Mouse (Mus musculus): ENCODE results near the gene Coil. TPM values are rescaled to one million over a fixed set of nuclear protein-coding genes. Genes with fewer than 3 reads are reported as not detected.

Gene Coil
- polyA plus RNA-seq, 1 experiment from 2014 or later, result 27.5 TPM

GRCm38 (mm10) chr11:89009496-89009895 lies 39.4 kb downstream of the Coil start:
- H3K4me2 ChIP-seq, result no peak overlapping the region
- no peak overlapping the region for H3K4me3 ChIP-seq
- H3K9me3 ChIP-seq, result no peaks in the 10 kb centered on the region
- no peaks in the 10 kb centered on the region for H3K27me3 ChIP-seq
- no peak overlapping the region for H3K27ac ChIP-seq (replicated peaks)
- no peaks in the 10 kb centered on the region for H3K4me1 ChIP-seq (replicated peaks)
- ATAC-seq (ENCODE audit: low read depth), result no peak
- WGBS, result 77% methylated on average over 7 of the region's 7 CpGs
- no peak overlapping the region for H3K9ac ChIP-seq
- H3K36me3 ChIP-seq, result no peaks in the 10 kb centered on the region

- no peaks in the 10 kb centered on the region for H3K9me3 ChIP-seq
- WGBS, result 91% methylated on average over 5 of the region's 5 CpGs
- no peaks in the 10 kb centered on the region for H3K36me3 ChIP-seq
- no peak overlapping the region for H3K9ac ChIP-seq
- H3K27ac ChIP-seq (replicated peaks), result no peak overlapping the region
- no peaks in the 10 kb centered on the region for H3K27me3 ChIP-seq
- ATAC-seq (ENCODE audit: low read depth), result no peak
- no peak overlapping the region for H3K4me2 ChIP-seq
- H3K4me1 ChIP-seq (replicated peaks), result no peaks in the 10 kb centered on the region
- no peak overlapping the region for H3K4me3 ChIP-seq
Observed at GRCm38 (mm10) chr11:89012241-89012640, 42.2 kb downstream of the Coil start.

GRCm38 (mm10) chr11:89017514-89018182 lies 47.6 kb downstream of the Coil start:
- no peaks in the 10 kb centered on the region for H3K4me1 ChIP-seq (replicated peaks)
- H3K9ac ChIP-seq, result no peak overlapping the region
- ATAC-seq (ENCODE audit: low read depth), result no peak
- no peak overlapping the region for H3K4me2 ChIP-seq
- H3K9me3 ChIP-seq, result no peaks in the 10 kb centered on the region
- no peaks in the 10 kb centered on the region for H3K27me3 ChIP-seq
- H3K27ac ChIP-seq (replicated peaks), result no peak overlapping the region
- WGBS, result 92% methylated on average over 9 of the region's 9 CpGs
- no peaks in the 10 kb centered on the region for H3K36me3 ChIP-seq
- H3K4me3 ChIP-seq, result no peak overlapping the region

DNA sequence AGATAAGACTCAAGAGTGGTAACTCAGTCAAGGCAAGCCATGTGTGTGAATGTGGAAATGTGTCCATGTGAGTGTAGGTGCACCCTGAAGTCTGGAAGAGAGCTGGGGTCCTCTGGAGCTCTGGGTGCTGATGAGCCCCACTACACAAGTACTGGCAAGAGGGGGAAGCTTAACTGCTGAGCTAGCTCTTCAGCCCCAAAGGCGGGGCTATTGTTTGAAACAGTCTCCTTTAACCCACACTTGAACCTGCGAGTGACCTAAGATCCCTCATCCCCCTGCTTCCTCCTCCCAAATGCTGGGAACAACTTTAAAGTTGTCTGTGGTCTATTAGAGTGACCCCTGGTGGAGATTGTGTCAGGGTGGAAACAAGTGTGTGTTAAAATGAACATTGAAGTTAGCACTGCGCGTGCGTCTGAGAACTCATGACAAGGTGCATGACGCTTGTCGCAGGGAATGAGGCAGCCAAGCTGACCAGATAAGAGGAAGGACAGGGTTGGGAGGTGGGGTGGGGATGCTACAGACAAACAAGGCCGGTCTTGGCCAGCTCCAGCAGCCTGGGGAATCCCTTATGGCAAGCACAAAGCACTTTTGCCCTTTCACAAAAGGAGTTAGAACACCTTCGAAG lies 50.7 kb downstream of the Coil start:
- Histone ChIP-seq H3K27me3 (no peaks in the 10 kb centered on the region), H3K9ac (no peak overlapping the region), H3K4me3 (no peak overlapping the region), H3K4me1 (replicated peaks) (peaks cover 10% of the 10 kb centered on the region), H3K4me2 (no peak overlapping the region), H3K27ac (replicated peaks) (no peak overlapping the region), H3K36me3 (no peaks in the 10 kb centered on the region), H3K9me3 (no peaks in the 10 kb centered on the region)
- 78% methylated on average over 9 of the region's 9 CpGs for WGBS
- no peak for ATAC-seq (ENCODE audit: low read depth)

DNA sequence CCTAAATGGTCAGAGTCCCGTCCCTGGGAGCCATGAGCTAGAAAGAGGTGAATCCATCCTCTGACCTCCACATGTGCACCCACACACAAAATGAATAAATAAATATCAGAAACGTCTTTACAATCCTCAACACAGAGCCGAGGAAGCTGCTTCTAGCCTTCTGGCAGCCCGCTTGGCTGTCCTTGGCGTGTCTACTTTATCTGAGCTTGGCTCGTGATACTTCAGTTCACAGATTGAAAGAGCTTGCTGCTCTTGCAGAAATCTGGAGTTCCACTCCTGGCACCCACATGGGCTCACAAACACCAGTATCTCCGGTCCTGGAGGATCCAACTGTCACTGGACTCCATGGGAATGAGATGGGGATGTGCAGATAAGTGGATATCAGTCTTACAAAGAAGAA lies 51.6 kb downstream of the Coil start:
- no peak overlapping the region for H3K4me3 ChIP-seq

GRCm38 (mm10) chr11:89022120-89022731 lies 52.2 kb downstream of the Coil start:
- no peak for ATAC-seq (ENCODE audit: low read depth)
- H3K4me3 ChIP-seq, result no peak overlapping the region
- no peaks in the 10 kb centered on the region for H3K9me3 ChIP-seq
- no peak overlapping the region for H3K4me2 ChIP-seq
- no peak overlapping the region for H3K9ac ChIP-seq
- H3K27me3 ChIP-seq, result no peaks in the 10 kb centered on the region
- H3K36me3 ChIP-seq, result no peaks in the 10 kb centered on the region
- 76% methylated on average over 8 of the region's 8 CpGs for WGBS
- H3K27ac ChIP-seq (replicated peaks), result no peak overlapping the region
- H3K4me1 ChIP-seq (replicated peaks), result peaks cover 10% of the 10 kb centered on the region

More for the DNA sequence above, 51.6 kb downstream of the Coil start:
- H3K27ac ChIP-seq (replicated peaks), result no peak overlapping the region
- no peak overlapping the region for H3K4me2 ChIP-seq
- no peaks in the 10 kb centered on the region for H3K9me3 ChIP-seq
- peaks cover 10% of the 10 kb centered on the region for H3K4me1 ChIP-seq (replicated peaks)
- H3K9ac ChIP-seq, result no peak overlapping the region
- H3K27me3 ChIP-seq, result no peaks in the 10 kb centered on the region
- H3K36me3 ChIP-seq, result no peaks in the 10 kb centered on the region
- WGBS, result 80% methylated on average over 7 of the region's 7 CpGs
- no peak for ATAC-seq (ENCODE audit: low read depth)

GRCm38 (mm10) chr11:89023477-89023876 lies 53.4 kb downstream of the Coil start:
- no peaks in the 10 kb centered on the region for H3K36me3 ChIP-seq
- no peak overlapping the region for H3K4me2 ChIP-seq
- H3K4me1 ChIP-seq (replicated peaks), result peaks cover 10% of the 10 kb centered on the region
- H3K4me3 ChIP-seq, result no peak overlapping the region
- no peaks in the 10 kb centered on the region for H3K27me3 ChIP-seq
- no peak overlapping the region for H3K27ac ChIP-seq (replicated peaks)
- no peak overlapping the region for H3K9ac ChIP-seq
- 69% methylated on average over 10 of the region's 10 CpGs for WGBS
- ATAC-seq (ENCODE audit: low read depth), result no peak
- no peaks in the 10 kb centered on the region for H3K9me3 ChIP-seq

DNA sequence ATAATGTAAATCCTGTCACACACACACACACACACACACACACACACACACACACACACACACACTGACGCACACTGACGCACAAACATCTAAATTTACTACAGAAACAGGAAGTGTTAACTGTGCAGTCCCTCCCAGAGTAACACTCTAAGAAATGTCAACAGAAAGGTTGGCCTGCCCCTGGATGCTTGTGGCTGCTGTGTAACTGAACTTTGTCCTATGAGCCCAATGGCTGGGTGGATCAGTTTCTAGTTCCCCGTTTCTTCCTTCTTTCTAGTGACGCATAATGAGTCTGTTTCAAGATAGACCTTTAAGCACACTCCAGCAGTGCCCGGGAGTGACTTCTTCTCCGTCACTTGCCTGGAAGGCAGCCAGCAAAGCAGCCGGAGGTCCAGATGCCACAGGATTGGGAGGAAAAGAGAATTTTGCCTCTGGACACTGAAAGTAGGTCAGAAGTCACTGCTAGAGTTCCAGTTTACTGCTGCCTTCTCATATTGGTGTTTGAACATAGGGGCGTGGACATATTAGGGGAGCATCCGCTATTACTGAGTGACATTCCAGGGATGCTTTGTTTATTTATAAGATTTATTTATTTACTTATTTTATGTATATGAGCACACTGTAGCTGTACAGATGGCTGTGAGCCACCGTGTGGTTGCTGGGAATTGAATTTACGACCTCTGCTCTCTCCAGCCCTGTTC lies 54.3 kb downstream of the Coil start:
- H3K27ac ChIP-seq (replicated peaks), result no peak overlapping the region
- no peak overlapping the region for H3K4me2 ChIP-seq
- H3K9me3 ChIP-seq, result no peaks in the 10 kb centered on the region
- WGBS, result 51% methylated on average over 11 of the region's 11 CpGs
- no peak overlapping the region for H3K4me3 ChIP-seq
- no peaks in the 10 kb centered on the region for H3K27me3 ChIP-seq
- no peak overlapping the region for H3K9ac ChIP-seq
- ATAC-seq (ENCODE audit: low read depth), result no peak
- H3K4me1 ChIP-seq (replicated peaks), result peaks cover 10% of the 10 kb centered on the region
- H3K36me3 ChIP-seq, result no peaks in the 10 kb centered on the region

DNA sequence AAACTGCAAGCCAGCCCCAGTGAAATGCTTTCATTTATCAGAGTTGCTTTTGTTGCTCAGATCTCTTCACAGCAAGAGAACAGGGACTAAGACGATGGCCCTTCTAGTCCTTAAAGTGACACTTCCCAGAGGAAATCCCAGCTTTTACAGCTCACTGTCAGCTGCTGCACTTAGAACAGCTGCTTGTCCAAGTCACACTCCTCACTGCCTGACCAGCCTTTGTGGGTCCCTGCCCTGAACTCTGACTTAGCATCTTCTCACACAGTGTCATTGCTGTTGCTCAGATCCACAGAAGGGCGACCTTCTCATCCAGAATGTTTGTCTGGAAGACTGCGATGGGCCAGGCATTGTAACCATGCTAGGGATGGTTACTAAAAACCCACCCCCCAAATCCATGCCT lies 55.6 kb downstream of the Coil start:
- 79% methylated on average over 3 of the region's 3 CpGs for WGBS
- H3K9me3 ChIP-seq, result no peaks in the 10 kb centered on the region
- no peak overlapping the region for H3K4me2 ChIP-seq
- no peak overlapping the region for H3K4me3 ChIP-seq
- H3K27ac ChIP-seq (replicated peaks), result no peak overlapping the region
- H3K36me3 ChIP-seq, result no peaks in the 10 kb centered on the region
- peaks cover 10% of the 10 kb centered on the region for H3K4me1 ChIP-seq (replicated peaks)
- no peaks in the 10 kb centered on the region for H3K27me3 ChIP-seq
- H3K9ac ChIP-seq, result no peak overlapping the region
- no peak for ATAC-seq (ENCODE audit: low read depth)

- ATAC-seq (ENCODE audit: low read depth), result no peak
- H3K36me3 ChIP-seq, result no peaks in the 10 kb centered on the region
- no peak overlapping the region for H3K4me2 ChIP-seq
- peaks cover 10% of the 10 kb centered on the region for H3K4me1 ChIP-seq (replicated peaks)
- no peaks in the 10 kb centered on the region for H3K9me3 ChIP-seq
- H3K4me3 ChIP-seq, result no peak overlapping the region
- H3K27me3 ChIP-seq, result no peaks in the 10 kb centered on the region
- H3K27ac ChIP-seq (replicated peaks), result no peak overlapping the region
- H3K9ac ChIP-seq, result no peak overlapping the region
- WGBS, result 98% methylated on average over 3 of the region's 3 CpGs
Observed at GRCm38 (mm10) chr11:89026117-89026516, 56.1 kb downstream of the Coil start.

DNA sequence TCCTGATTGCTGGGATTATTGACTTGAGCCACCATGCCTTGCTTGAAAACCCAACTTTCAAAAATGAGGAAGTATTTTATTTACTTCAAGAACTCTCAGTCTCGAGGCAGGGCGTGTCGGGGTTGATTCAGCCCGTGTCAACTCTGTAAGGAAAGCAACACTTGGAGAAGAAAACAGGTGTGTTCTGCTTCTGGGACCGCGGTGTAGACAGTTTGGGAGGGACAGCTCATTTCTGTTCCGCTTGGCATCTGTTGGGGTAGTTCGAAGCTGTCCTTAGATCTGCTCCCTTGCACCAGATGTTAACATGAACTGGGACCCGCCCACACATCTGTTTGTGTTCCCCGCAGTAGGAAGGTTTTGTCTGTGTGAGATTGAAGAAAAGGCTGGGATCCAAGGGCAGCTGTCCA lies 57.9 kb downstream of the Coil start:
- H3K27ac ChIP-seq (replicated peaks), result no peak overlapping the region

DNA sequence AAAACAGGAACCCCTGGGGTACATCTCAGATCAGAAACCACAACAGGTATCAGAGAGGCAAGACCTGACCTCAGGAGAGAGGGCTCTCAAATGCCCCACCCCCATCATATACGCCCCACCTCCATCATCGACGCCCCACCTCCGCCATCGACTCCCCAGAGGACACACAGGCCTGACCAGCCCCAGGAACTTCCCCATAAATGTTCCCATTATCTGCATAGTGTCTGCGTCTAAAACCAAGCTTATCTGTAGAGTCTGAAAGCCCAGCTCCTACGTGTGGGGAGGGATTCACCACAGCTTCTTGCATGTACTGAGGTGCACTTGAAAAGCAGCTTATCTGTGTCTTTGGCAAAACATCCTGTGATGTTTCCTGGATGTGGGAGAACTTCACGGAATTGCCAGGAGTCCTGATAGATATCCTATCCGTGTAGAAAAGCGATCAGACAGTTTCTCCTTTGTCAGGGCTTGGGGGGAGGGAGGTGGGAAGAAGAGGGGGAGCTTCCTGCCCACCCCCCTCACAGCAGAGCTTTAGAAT lies 58.9 kb downstream of the Coil start:
- Histone ChIP-seq H3K9ac (no peak overlapping the region), H3K4me3 (no peak overlapping the region)
- no peak for ATAC-seq (ENCODE audit: low read depth)

More for the DNA sequence above, 57.9 kb downstream of the Coil start:
- Histone ChIP-seq H3K4me3 (no peak overlapping the region), H3K9ac (no peak overlapping the region), H3K27me3 (no peaks in the 10 kb centered on the region), H3K9me3 (no peaks in the 10 kb centered on the region), H3K36me3 (no peaks in the 10 kb centered on the region), H3K4me1 (replicated peaks) (peaks cover 10% of the 10 kb centered on the region), H3K4me2 (no peak overlapping the region)
- ATAC-seq (ENCODE audit: low read depth), result no peak
- WGBS, result 73% methylated on average over 10 of the region's 10 CpGs

More for the DNA sequence above, 58.9 kb downstream of the Coil start:
- H3K4me2 ChIP-seq, result no peak overlapping the region
- H3K27ac ChIP-seq (replicated peaks), result no peak overlapping the region
- peaks cover 10% of the 10 kb centered on the region for H3K4me1 ChIP-seq (replicated peaks)
- H3K27me3 ChIP-seq, result no peaks in the 10 kb centered on the region
- no peaks in the 10 kb centered on the region for H3K9me3 ChIP-seq
- WGBS, result 62% methylated on average over 10 of the region's 10 CpGs
- no peaks in the 10 kb centered on the region for H3K36me3 ChIP-seq
